Mouse (Mus musculus): Measurements from ENCODE around the gene Tmeff1. TPM values are rescaled to one million over a fixed set of nuclear protein-coding genes. Genes with fewer than 3 reads are reported as not detected.

The Tmeff1 gene
- polyA plus RNA-seq, 1 experiment: 0.58 TPM

- 72% methylated on average over 2 of the region's 2 CpGs for WGBS
Measured at GRCm38 (mm10) chr4:48582941-48583340, 2.0 kb upstream of the Tmeff1 start.

GRCm38 (mm10) chr4:48585241-48586098 is 496 bp downstream of the Tmeff1 start:
- Histone ChIP-seq H3K4me1 (ENCODE audit: control insufficient read depth, insufficient read depth, insufficient read length) (peaks cover 2% of the 10 kb centered on the region; the same call in 1 of the 2 replicates), H3K36me3 (ENCODE audit: control insufficient read depth, insufficient read depth, low read length) (no peaks in the 10 kb centered on the region), H3K4me3 (ENCODE audit: extremely low read depth, insufficient read depth, insufficient read length) (peak overlapping the region; percentile 55), H3K27me3 (ENCODE audit: control insufficient read depth, insufficient read depth, low read length) (peaks cover 6% of the 10 kb centered on the region), H3K27ac (ENCODE audit: insufficient read depth, low read length) (no peak overlapping the region)
- no peak for TF ChIP-seq CTCF (IDR thresholded peaks at IDR 0.05; ENCODE audit: extremely low read depth, insufficient read depth, insufficient read length, insufficient replicate concordance)
- no peak for TF ChIP-seq POLR2A (IDR thresholded peaks at IDR 0.05; ENCODE audit: low read depth, low read length)
- peak in 1 of 2 experiments; percentile 15 for DNase-seq (ENCODE audit: low read depth in 1 of 2, low spot score in 2 of 2)
- 2% methylated on average over 86 of the region's 92 CpGs for WGBS

More at GRCm38 (mm10) chr4:48582941-48583340, 2.0 kb upstream of the Tmeff1 start:
- Histone ChIP-seq H3K36me3 (ENCODE audit: control insufficient read depth, insufficient read depth, low read length) (no peaks in the 10 kb centered on the region), H3K27me3 (ENCODE audit: control insufficient read depth, insufficient read depth, low read length) (peaks cover 6% of the 10 kb centered on the region), H3K27ac (ENCODE audit: insufficient read depth, low read length) (no peak overlapping the region), H3K4me1 (ENCODE audit: control insufficient read depth, insufficient read depth, insufficient read length) (peaks cover 2% of the 10 kb centered on the region; the same call in 1 of the 2 replicates), H3K4me3 (ENCODE audit: extremely low read depth, insufficient read depth, insufficient read length) (no peak overlapping the region)
- TF ChIP-seq CTCF (IDR thresholded peaks at IDR 0.05; ENCODE audit: extremely low read depth, insufficient read depth, insufficient read length, insufficient replicate concordance): no peak
- TF ChIP-seq POLR2A (IDR thresholded peaks at IDR 0.05; ENCODE audit: low read depth, low read length): no peak
- DNase-seq (ENCODE audit: low read depth in 1 of 2, low spot score in 2 of 2): no peak

- Histone ChIP-seq H3K27me3 (ENCODE audit: control insufficient read depth, insufficient read depth, low read length) (peaks cover 6% of the 10 kb centered on the region), H3K4me1 (ENCODE audit: control insufficient read depth, insufficient read depth, insufficient read length) (peaks cover 2% of the 10 kb centered on the region; the same call in 1 of the 2 replicates), H3K27ac (ENCODE audit: insufficient read depth, low read length) (no peak overlapping the region), H3K36me3 (ENCODE audit: control insufficient read depth, insufficient read depth, low read length) (no peaks in the 10 kb centered on the region), H3K4me3 (ENCODE audit: extremely low read depth, insufficient read depth, insufficient read length) (no peak overlapping the region)
- 54% methylated on average over 12 of the region's 12 CpGs for WGBS
- no peak for DNase-seq (ENCODE audit: low read depth in 1 of 2, low spot score in 2 of 2)
- TF ChIP-seq POLR2A (IDR thresholded peaks at IDR 0.05; ENCODE audit: low read depth, low read length) (no peak), CTCF (IDR thresholded peaks at IDR 0.05; ENCODE audit: extremely low read depth, insufficient read depth, insufficient read length, insufficient replicate concordance) (no peak)
Measured at GRCm38 (mm10) chr4:48586099-48586821, 1.3 kb downstream of the Tmeff1 start.

- no peak overlapping the region for H3K27ac ChIP-seq (ENCODE audit: insufficient read depth, low read length)
- peaks cover 6% of the 10 kb centered on the region for H3K27me3 ChIP-seq (ENCODE audit: control insufficient read depth, insufficient read depth, low read length)
- 89% methylated on average over 2 of the region's 2 CpGs for WGBS
- no peak for DNase-seq (ENCODE audit: low read depth in 1 of 2, low spot score in 2 of 2)
- H3K36me3 ChIP-seq (ENCODE audit: control insufficient read depth, insufficient read depth, low read length): no peaks in the 10 kb centered on the region
- peaks cover 9% of the 10 kb centered on the region; the same call in 1 of the 2 replicates for H3K4me1 ChIP-seq (ENCODE audit: control insufficient read depth, insufficient read depth, insufficient read length)
- no peak overlapping the region for H3K4me3 ChIP-seq (ENCODE audit: extremely low read depth, insufficient read depth, insufficient read length)
- TF ChIP-seq CTCF (IDR thresholded peaks at IDR 0.05; ENCODE audit: extremely low read depth, insufficient read depth, insufficient read length, insufficient replicate concordance) (no peak), POLR2A (IDR thresholded peaks at IDR 0.05; ENCODE audit: low read depth, low read length) (no peak)
Measured at GRCm38 (mm10) chr4:48587526-48587925, 2.6 kb downstream of the Tmeff1 start.

- peaks cover 9% of the 10 kb centered on the region; the same call in 1 of the 2 replicates for H3K4me1 ChIP-seq (ENCODE audit: control insufficient read depth, insufficient read depth, insufficient read length)
- no peak overlapping the region for H3K27ac ChIP-seq (ENCODE audit: insufficient read depth, low read length)
- no peaks in the 10 kb centered on the region for H3K36me3 ChIP-seq (ENCODE audit: control insufficient read depth, insufficient read depth, low read length)
- H3K4me3 ChIP-seq (ENCODE audit: extremely low read depth, insufficient read depth, insufficient read length): no peak overlapping the region
- TF ChIP-seq POLR2A (IDR thresholded peaks at IDR 0.05; ENCODE audit: low read depth, low read length): no peak
- TF ChIP-seq CTCF (IDR thresholded peaks at IDR 0.05; ENCODE audit: extremely low read depth, insufficient read depth, insufficient read length, insufficient replicate concordance): no peak
- peaks cover 6% of the 10 kb centered on the region for H3K27me3 ChIP-seq (ENCODE audit: control insufficient read depth, insufficient read depth, low read length)
- DNase-seq (ENCODE audit: low read depth in 1 of 2, low spot score in 2 of 2): no peak
- 90% methylated on average over 9 of the region's 9 CpGs for WGBS
Measured at GRCm38 (mm10) chr4:48588576-48588975, 3.6 kb downstream of the Tmeff1 start.

- DNase-seq (ENCODE audit: low read depth in 1 of 2, low spot score in 2 of 2): no peak
- Histone ChIP-seq H3K27ac (ENCODE audit: insufficient read depth, low read length) (no peak overlapping the region), H3K4me1 (ENCODE audit: control insufficient read depth, insufficient read depth, insufficient read length) (peaks cover 8% of the 10 kb centered on the region; the same call in 1 of the 2 replicates), H3K36me3 (ENCODE audit: control insufficient read depth, insufficient read depth, low read length) (no peaks in the 10 kb centered on the region), H3K4me3 (ENCODE audit: extremely low read depth, insufficient read depth, insufficient read length) (no peak overlapping the region), H3K27me3 (ENCODE audit: control insufficient read depth, insufficient read depth, low read length) (no peaks in the 10 kb centered on the region; the same call in 1 of the 2 replicates)
- WGBS: 58% methylated on average over 7 of the region's 7 CpGs
- TF ChIP-seq POLR2A (IDR thresholded peaks at IDR 0.05; ENCODE audit: low read depth, low read length): no peak
- TF ChIP-seq CTCF (IDR thresholded peaks at IDR 0.05; ENCODE audit: extremely low read depth, insufficient read depth, insufficient read length, insufficient replicate concordance): no peak
Measured at GRCm38 (mm10) chr4:48590862-48591261, 5.9 kb downstream of the Tmeff1 start.
